Mouse (Mus musculus): Measurements from ENCODE around the gene Rsph1. TPM values are rescaled to one million over a fixed set of nuclear protein-coding genes. Genes with fewer than 3 reads are reported as not detected.

Gene Rsph1
- total and polyA plus RNA-seq, 2 experiments = not detected

GRCm38 (mm10) chr17:31265831-31266230 lies 11.4 kb downstream of the Rsph1 start:
- Histone ChIP-seq H3K79me2 (ENCODE audit: control insufficient read depth, insufficient read depth, low read length) (no peaks in the 10 kb centered on the region), H3K9ac (ENCODE audit: low read depth, low read length) (no peak overlapping the region), H3K36me3 (ENCODE audit: control insufficient read depth, insufficient read depth, low read length) (no peaks in the 10 kb centered on the region), H3K4me1 (ENCODE audit: control insufficient read depth, insufficient read depth, low read length) (peaks cover 7% of the 10 kb centered on the region), H3K4me3 (ENCODE audit: insufficient read depth, low read depth, low read length) (no peak overlapping the region), H3K27ac (replicated peaks; ENCODE audit: insufficient read depth, low read depth, low read length) (no peak overlapping the region), H3K27me3 (ENCODE audit: control insufficient read depth, insufficient read depth, low read length) (no peaks in the 10 kb centered on the region)
- WGBS = 91% methylated on average over 9 of the region's 9 CpGs
- TF ChIP-seq CTCF (IDR thresholded peaks at IDR 0.05; ENCODE audit: low read depth, low read length) (no peak), POLR2A (IDR thresholded peaks at IDR 0.05; ENCODE audit: extremely low read depth, insufficient read depth, low read length) (no peak)
- DNase-seq (ENCODE audit: extremely low read depth, low read depth, low spot score) = no peak

- no peak for TF ChIP-seq CTCF (IDR thresholded peaks at IDR 0.05; ENCODE audit: low read depth, low read length)
- TF ChIP-seq POLR2A (IDR thresholded peaks at IDR 0.05; ENCODE audit: extremely low read depth, insufficient read depth, low read length) = no peak
- Histone ChIP-seq H3K27ac (replicated peaks; ENCODE audit: insufficient read depth, low read depth, low read length) (no peak overlapping the region), H3K36me3 (ENCODE audit: control insufficient read depth, insufficient read depth, low read length) (no peaks in the 10 kb centered on the region), H3K4me3 (ENCODE audit: insufficient read depth, low read depth, low read length) (no peak overlapping the region), H3K9ac (ENCODE audit: low read depth, low read length) (no peak overlapping the region), H3K27me3 (ENCODE audit: control insufficient read depth, insufficient read depth, low read length) (no peaks in the 10 kb centered on the region), H3K4me1 (ENCODE audit: control insufficient read depth, insufficient read depth, low read length) (peaks cover 10% of the 10 kb centered on the region), H3K79me2 (ENCODE audit: control insufficient read depth, insufficient read depth, low read length) (no peaks in the 10 kb centered on the region)
- DNase-seq (ENCODE audit: extremely low read depth, low read depth, low spot score) = no peak
- 68% methylated on average over 3 of the region's 3 CpGs for WGBS
Measured at GRCm38 (mm10) chr17:31265171-31265572, 12.0 kb downstream of the Rsph1 start.

GRCm38 (mm10) chr17:31264372-31264771 lies 12.8 kb downstream of the Rsph1 start:
- H3K27me3 ChIP-seq (ENCODE audit: control insufficient read depth, insufficient read depth, low read length) = no peaks in the 10 kb centered on the region
- WGBS = 82% methylated on average over 6 of the region's 6 CpGs

GRCm38 (mm10) chr17:31263770-31264169 lies 13.4 kb downstream of the Rsph1 start:
- Histone ChIP-seq H3K4me3 (ENCODE audit: insufficient read depth, low read depth, low read length) (no peak overlapping the region), H3K27me3 (ENCODE audit: control insufficient read depth, insufficient read depth, low read length) (no peaks in the 10 kb centered on the region), H3K79me2 (ENCODE audit: control insufficient read depth, insufficient read depth, low read length) (no peaks in the 10 kb centered on the region), H3K9ac (ENCODE audit: low read depth, low read length) (no peak overlapping the region), H3K36me3 (ENCODE audit: control insufficient read depth, insufficient read depth, low read length) (no peaks in the 10 kb centered on the region), H3K4me1 (ENCODE audit: control insufficient read depth, insufficient read depth, low read length) (peaks cover 10% of the 10 kb centered on the region), H3K27ac (replicated peaks; ENCODE audit: insufficient read depth, low read depth, low read length) (no peak overlapping the region)
- TF ChIP-seq POLR2A (IDR thresholded peaks at IDR 0.05; ENCODE audit: extremely low read depth, insufficient read depth, low read length) (no peak), CTCF (IDR thresholded peaks at IDR 0.05; ENCODE audit: low read depth, low read length) (no peak)
- DNase-seq (ENCODE audit: extremely low read depth, low read depth, low spot score) = no peak
- WGBS = 94% methylated on average over 5 of the region's 5 CpGs

More at GRCm38 (mm10) chr17:31264372-31264771, 12.8 kb downstream of the Rsph1 start:
- peaks cover 10% of the 10 kb centered on the region for H3K4me1 ChIP-seq (ENCODE audit: control insufficient read depth, insufficient read depth, low read length)
- TF ChIP-seq POLR2A (IDR thresholded peaks at IDR 0.05; ENCODE audit: extremely low read depth, insufficient read depth, low read length) (no peak), CTCF (IDR thresholded peaks at IDR 0.05; ENCODE audit: low read depth, low read length) (no peak)
- H3K4me3 ChIP-seq (ENCODE audit: insufficient read depth, low read depth, low read length) = no peak overlapping the region
- no peaks in the 10 kb centered on the region for H3K36me3 ChIP-seq (ENCODE audit: control insufficient read depth, insufficient read depth, low read length)
- no peak for DNase-seq (ENCODE audit: extremely low read depth, low read depth, low spot score)
- no peak overlapping the region for H3K27ac ChIP-seq (replicated peaks; ENCODE audit: insufficient read depth, low read depth, low read length)
- H3K9ac ChIP-seq (ENCODE audit: low read depth, low read length) = no peak overlapping the region
- no peaks in the 10 kb centered on the region for H3K79me2 ChIP-seq (ENCODE audit: control insufficient read depth, insufficient read depth, low read length)

GRCm38 (mm10) chr17:31262715-31263114 lies 14.5 kb downstream of the Rsph1 start:
- H3K27me3 ChIP-seq (ENCODE audit: control insufficient read depth, insufficient read depth, low read length) = no peaks in the 10 kb centered on the region
- no peak overlapping the region for H3K4me3 ChIP-seq (ENCODE audit: insufficient read depth, low read depth, low read length)
- WGBS = 40% methylated on average over 5 of the region's 5 CpGs
- H3K9ac ChIP-seq (ENCODE audit: low read depth, low read length) = no peak overlapping the region
- TF ChIP-seq CTCF (IDR thresholded peaks at IDR 0.05; ENCODE audit: low read depth, low read length) (no peak), POLR2A (IDR thresholded peaks at IDR 0.05; ENCODE audit: extremely low read depth, insufficient read depth, low read length) (no peak)
- no peak overlapping the region for H3K27ac ChIP-seq (replicated peaks; ENCODE audit: insufficient read depth, low read depth, low read length)
- DNase-seq (ENCODE audit: extremely low read depth, low read depth, low spot score) = peak; percentile 47
- H3K4me1 ChIP-seq (ENCODE audit: control insufficient read depth, insufficient read depth, low read length) = peaks cover 10% of the 10 kb centered on the region
- H3K79me2 ChIP-seq (ENCODE audit: control insufficient read depth, insufficient read depth, low read length) = no peaks in the 10 kb centered on the region
- H3K36me3 ChIP-seq (ENCODE audit: control insufficient read depth, insufficient read depth, low read length) = no peaks in the 10 kb centered on the region

- TF ChIP-seq CTCF (IDR thresholded peaks at IDR 0.05; ENCODE audit: low read depth, low read length) = no peak
- TF ChIP-seq POLR2A (IDR thresholded peaks at IDR 0.05; ENCODE audit: extremely low read depth, insufficient read depth, low read length) = no peak
- Histone ChIP-seq H3K36me3 (ENCODE audit: control insufficient read depth, insufficient read depth, low read length) (no peaks in the 10 kb centered on the region), H3K27ac (replicated peaks; ENCODE audit: insufficient read depth, low read depth, low read length) (peak overlapping the region; percentile 59), H3K9ac (ENCODE audit: low read depth, low read length) (no peak overlapping the region), H3K4me1 (ENCODE audit: control insufficient read depth, insufficient read depth, low read length) (peaks cover 10% of the 10 kb centered on the region), H3K4me3 (ENCODE audit: insufficient read depth, low read depth, low read length) (no peak overlapping the region), H3K79me2 (ENCODE audit: control insufficient read depth, insufficient read depth, low read length) (no peaks in the 10 kb centered on the region), H3K27me3 (ENCODE audit: control insufficient read depth, insufficient read depth, low read length) (no peaks in the 10 kb centered on the region)
- WGBS = 32% methylated on average over 6 of the region's 6 CpGs
- DNase-seq (ENCODE audit: extremely low read depth, low read depth, low spot score) = peak; percentile 96
Measured at GRCm38 (mm10) chr17:31261352-31261751, 15.8 kb downstream of the Rsph1 start.

Measured in liver, adult 2 months (tissue).